Mouse (Mus musculus): Measurements from ENCODE around the gene Syp. TPM values are rescaled to one million over a fixed set of nuclear protein-coding genes. Genes with fewer than 3 reads are reported as not detected.

Syp gene
- polyA plus RNA-seq (2016; fragmentation: Nextera tagmentation; extraction: Ambion mirVana), result 0.63 and 0.94 TPM in 2 replicates

DNA sequence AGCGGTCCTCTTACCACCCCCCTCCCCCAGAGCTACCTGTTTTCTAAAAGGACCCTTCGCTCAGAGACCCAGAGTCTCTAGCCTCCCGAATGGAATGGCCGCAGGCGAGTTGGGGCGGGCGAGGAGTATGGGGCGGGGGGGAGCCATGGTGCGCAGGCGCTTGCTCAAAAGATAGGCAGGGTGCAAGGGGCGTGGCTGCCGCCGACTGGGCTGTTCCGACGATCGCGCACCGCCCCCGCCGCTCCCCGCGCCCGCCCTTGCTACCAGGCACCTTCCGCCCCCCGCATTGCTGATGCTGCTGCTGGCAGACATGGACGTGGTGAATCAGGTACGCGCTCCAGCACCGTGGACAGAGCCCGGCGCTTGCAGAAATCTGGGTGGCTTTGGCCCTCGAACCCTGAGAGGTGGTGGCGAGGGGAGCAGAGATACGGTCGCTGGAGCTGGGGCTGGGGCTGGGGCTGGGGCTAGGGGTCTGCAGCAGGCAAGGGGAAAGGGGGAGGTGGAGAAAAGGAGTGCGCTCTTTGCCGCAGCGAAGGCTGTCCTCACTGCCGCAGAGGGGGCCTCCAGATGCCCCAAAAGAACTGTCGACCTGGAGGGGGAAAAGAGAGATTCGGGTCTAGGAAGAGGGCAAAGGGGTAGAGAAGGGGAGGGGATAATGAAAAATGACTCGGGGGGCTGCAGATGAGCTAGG lies at the start of gene Syp:
Gene Syp, plus strand, starts transcription at position 71 of the 691 bp plus-strand sequence.
- peaks cover 26% of the 10 kb centered on the region for H3K27me3 ChIP-seq (replicated peaks)
- WGBS, result 13% methylated on average over 41 of the region's 42 CpGs
- H3K9me3 ChIP-seq (replicated peaks), result peaks cover 5% of the 10 kb centered on the region; the same call in 1 of the 2 replicates
- 0 out of 2 replicates have a peak, but pooled peaks cover 3% of the 10 kb centered on the region for H3K4me1 ChIP-seq (replicated peaks)
- ATAC-seq (ENCODE audit: insufficient number of reproducible peaks, low FRiP score), result peak; percentile 83
- no peaks in the 10 kb centered on the region for H3K36me3 ChIP-seq
- H3K27ac ChIP-seq (ENCODE audit: poor library complexity, severe bottlenecking), result no peak within 1 kb of the TSS
- H3K4me3 ChIP-seq, result peak within 1 kb of the TSS; percentile 30
- H3K4me2 ChIP-seq, result peak within 1 kb of the TSS; percentile 52
- 0 out of 2 replicates have a peak within 1 kb of the TSS, but pooled peaks have one; percentile 18 for H3K9ac ChIP-seq

DNA sequence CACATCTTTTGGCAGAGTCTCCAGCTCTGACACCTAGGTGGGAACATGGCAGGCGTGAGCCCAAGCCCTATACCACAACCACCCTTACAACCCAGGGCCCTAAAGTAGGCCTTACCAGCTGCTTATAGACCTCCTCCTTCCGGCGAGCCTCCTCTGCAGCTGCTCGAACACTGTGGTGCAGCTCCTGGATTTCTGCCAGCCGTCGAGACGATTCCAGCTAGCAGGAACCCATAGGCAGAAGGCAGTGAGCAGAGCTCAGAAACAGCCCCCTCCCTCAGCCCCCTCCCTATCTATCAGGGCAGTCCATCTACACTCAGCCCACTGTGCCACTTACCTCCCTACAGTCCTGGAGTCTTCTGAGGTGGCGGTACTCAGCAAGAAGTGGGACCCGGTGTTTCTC lies 42.9 kb upstream of the Syp start:
- Histone ChIP-seq H3K4me1 (replicated peaks) (no peaks in the 10 kb centered on the region), H3K9me3 (replicated peaks) (no peaks in the 10 kb centered on the region), H3K4me2 (no peak overlapping the region), H3K36me3 (peaks cover 55% of the 10 kb centered on the region), H3K9ac (no peak overlapping the region), H3K4me3 (no peak overlapping the region), H3K27ac (ENCODE audit: poor library complexity, severe bottlenecking) (no peak overlapping the region), H3K27me3 (replicated peaks) (no peaks in the 10 kb centered on the region)
- no peak for ATAC-seq (ENCODE audit: insufficient number of reproducible peaks, low FRiP score)
- WGBS, result 82% methylated on average over 9 of the region's 9 CpGs

DNA sequence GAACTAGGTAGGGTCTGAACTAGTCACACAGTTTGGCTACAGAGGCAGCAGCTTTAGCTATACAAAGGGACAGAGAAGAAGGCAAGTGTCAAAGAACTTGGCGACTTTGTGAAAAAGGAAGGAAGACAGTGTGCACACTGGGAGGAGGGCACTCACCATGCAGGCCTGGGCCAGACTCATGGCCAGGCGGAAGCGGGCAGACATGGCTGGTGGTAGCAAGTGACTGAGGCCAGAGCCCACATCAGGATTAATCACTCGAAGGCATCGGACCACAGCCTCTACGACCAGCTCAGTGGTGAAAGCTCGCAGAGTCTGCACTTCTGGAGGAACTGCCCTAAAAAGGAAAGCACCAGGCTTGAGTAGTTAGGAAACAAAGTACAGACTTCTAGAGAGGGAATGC lies 34.3 kb upstream of the Syp start:
- peaks cover 6% of the 10 kb centered on the region; the same call in 1 of the 2 replicates for H3K27me3 ChIP-seq (replicated peaks)
- H3K9ac ChIP-seq, result no peak overlapping the region
- H3K27ac ChIP-seq (ENCODE audit: poor library complexity, severe bottlenecking), result no peak overlapping the region
- H3K4me3 ChIP-seq, result no peak overlapping the region
- 0 out of 2 replicates have a peak, but pooled peaks cover 6% of the 10 kb centered on the region for H3K4me1 ChIP-seq (replicated peaks)
- peaks cover 4% of the 10 kb centered on the region; the same call in 1 of the 2 replicates for H3K36me3 ChIP-seq
- 86% methylated on average over 7 of the region's 7 CpGs for WGBS
- no peak overlapping the region for H3K4me2 ChIP-seq
- ATAC-seq (ENCODE audit: insufficient number of reproducible peaks, low FRiP score), result no peak
- no peaks in the 10 kb centered on the region for H3K9me3 ChIP-seq (replicated peaks)

DNA sequence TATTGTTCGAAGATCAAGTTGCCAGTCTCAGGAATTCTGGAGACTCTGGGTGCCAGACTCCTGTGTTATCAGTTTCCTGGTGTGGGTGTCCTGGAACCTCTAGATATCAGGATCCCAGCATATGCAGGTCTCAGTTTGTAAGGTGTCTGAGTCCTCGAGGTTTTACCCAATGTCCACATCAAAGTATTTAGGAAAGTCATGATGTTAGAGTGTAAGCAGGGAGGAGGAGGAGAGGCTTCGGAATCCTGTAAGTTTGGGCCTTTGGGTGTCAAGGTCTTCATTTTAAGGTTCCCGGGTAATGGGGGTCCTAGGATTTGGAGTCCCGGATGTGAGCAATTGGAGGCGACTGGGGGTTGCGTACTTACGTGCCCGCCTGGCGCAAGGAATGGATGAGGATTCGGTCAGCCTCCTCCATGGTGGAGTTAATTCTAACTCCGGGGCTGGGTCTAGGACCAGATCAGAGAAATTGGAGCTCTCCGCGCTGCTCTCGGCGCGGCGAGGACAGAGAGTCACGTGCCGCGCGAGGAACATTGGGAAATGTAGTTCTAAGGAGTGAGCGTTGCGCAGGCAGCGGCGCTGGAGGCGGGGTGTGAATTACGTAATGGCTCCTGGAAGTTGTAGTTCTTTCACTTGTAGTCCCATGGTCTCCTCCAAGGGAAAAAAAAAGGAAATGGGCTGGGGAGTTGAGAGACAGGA lies 33.2 kb upstream of the Syp start, which contains the start of gene Ccdc22:
Gene Ccdc22, minus strand, starts transcription at position 639 of the 696 bp plus-strand sequence.
- Histone ChIP-seq H3K9ac (peak within 1 kb of the TSS; percentile 65), H3K27ac (ENCODE audit: poor library complexity, severe bottlenecking) (no peak within 1 kb of the TSS), H3K4me1 (replicated peaks) (0 out of 2 replicates have a peak, but pooled peaks cover 7% of the 10 kb centered on the region), H3K27me3 (replicated peaks) (peaks cover 13% of the 10 kb centered on the region; the same call in 1 of the 2 replicates), H3K9me3 (replicated peaks) (no peaks in the 10 kb centered on the region), H3K4me3 (peak within 1 kb of the TSS; percentile 57), H3K4me2 (peak within 1 kb of the TSS; percentile 60), H3K36me3 (no peaks in the 10 kb centered on the region)
- peak; percentile 91 for ATAC-seq (ENCODE audit: insufficient number of reproducible peaks, low FRiP score)
- WGBS, result 18% methylated on average over 28 of the region's 28 CpGs

DNA sequence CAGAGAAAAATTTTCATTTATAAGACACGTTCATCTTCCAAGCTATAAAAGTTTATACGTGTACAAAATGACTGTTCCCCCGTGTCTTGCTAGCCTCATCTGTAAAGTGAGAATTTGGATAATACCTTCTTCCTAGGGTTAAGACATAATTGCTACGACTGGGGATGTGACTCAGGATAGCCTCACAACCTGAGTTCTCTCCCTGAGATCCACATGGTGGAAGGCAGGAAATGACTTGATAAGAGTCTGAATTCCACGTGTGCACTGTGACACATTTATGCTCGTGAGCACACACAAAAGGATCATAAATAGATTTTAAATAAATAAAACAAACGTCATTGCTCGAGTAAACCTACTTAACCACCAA lies 32.7 kb upstream of the Syp start:
- H3K4me1 ChIP-seq (replicated peaks), result 0 out of 2 replicates have a peak, but pooled peaks cover 8% of the 10 kb centered on the region
- H3K4me3 ChIP-seq, result no peak overlapping the region
- no peak overlapping the region for H3K4me2 ChIP-seq
- H3K27me3 ChIP-seq (replicated peaks), result peaks cover 15% of the 10 kb centered on the region; the same call in 1 of the 2 replicates
- no peaks in the 10 kb centered on the region for H3K36me3 ChIP-seq
- H3K9ac ChIP-seq, result no peak overlapping the region
- ATAC-seq (ENCODE audit: insufficient number of reproducible peaks, low FRiP score), result no peak
- no peaks in the 10 kb centered on the region for H3K9me3 ChIP-seq (replicated peaks)
- no peak overlapping the region for H3K27ac ChIP-seq (ENCODE audit: poor library complexity, severe bottlenecking)
- 40% methylated on average over 8 of the region's 8 CpGs for WGBS

DNA sequence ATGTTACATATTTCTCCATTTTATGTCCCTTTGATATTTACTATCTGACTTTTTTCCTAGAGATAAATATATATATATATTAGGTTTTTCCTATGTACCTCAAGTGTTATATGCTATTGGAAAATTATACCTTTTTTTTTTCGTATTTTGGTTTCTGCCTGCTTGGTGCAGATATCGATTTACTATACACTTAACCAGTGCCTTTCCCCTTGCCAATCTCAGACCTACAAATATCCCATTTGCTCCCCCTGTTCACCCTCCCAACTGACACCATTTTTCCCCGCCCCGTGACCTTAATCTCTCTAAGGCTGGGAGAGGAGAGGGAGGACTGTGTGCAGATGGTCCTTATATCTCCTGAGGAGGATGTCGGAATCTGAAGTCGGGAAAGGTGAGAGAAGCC lies 31.5 kb upstream of the Syp start, which contains the start of gene Cacna1f:
Gene Cacna1f, plus strand, starts transcription at position 301 of the 400 bp plus-strand sequence.
- Histone ChIP-seq H3K9me3 (replicated peaks) (no peaks in the 10 kb centered on the region), H3K27ac (ENCODE audit: poor library complexity, severe bottlenecking) (no peak within 1 kb of the TSS), H3K9ac (no peak within 1 kb of the TSS), H3K27me3 (replicated peaks) (peaks cover 21% of the 10 kb centered on the region), H3K4me3 (no peak within 1 kb of the TSS), H3K4me1 (replicated peaks) (0 out of 2 replicates have a peak, but pooled peaks cover 8% of the 10 kb centered on the region), H3K36me3 (no peaks in the 10 kb centered on the region), H3K4me2 (no peak within 1 kb of the TSS)
- WGBS, result 60% methylated on average over 6 of the region's 6 CpGs
- ATAC-seq (ENCODE audit: insufficient number of reproducible peaks, low FRiP score), result no peak

DNA sequence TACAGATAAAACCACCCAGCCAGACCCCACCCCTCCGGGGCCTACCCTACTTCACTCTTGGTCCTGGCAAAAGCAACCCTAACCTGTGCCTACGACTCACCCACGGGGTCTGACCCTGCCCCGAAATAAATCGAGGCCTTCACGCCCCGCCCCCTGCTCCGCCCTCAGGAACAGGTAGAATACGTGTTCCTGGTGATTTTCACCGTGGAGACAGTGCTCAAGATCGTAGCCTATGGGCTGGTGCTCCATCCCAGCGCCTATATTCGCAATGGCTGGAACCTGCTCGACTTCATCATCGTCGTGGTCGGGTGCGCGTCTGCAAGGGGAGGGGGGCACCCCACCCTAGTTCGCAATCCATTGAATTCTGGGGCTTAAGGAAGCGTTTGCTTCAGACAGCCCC lies 28.2 kb upstream of the Syp start:
- Histone ChIP-seq H3K4me1 (replicated peaks) (0 out of 2 replicates have a peak, but pooled peaks cover 2% of the 10 kb centered on the region), H3K27ac (ENCODE audit: poor library complexity, severe bottlenecking) (no peak overlapping the region), H3K4me2 (peak overlapping the region; percentile 77), H3K9ac (no peak overlapping the region), H3K4me3 (peak overlapping the region; percentile 39), H3K36me3 (no peaks in the 10 kb centered on the region), H3K27me3 (replicated peaks) (peaks cover 21% of the 10 kb centered on the region), H3K9me3 (replicated peaks) (0 out of 2 replicates have a peak, but pooled peaks cover 4% of the 10 kb centered on the region)
- 19% methylated on average over 21 of the region's 21 CpGs for WGBS
- ATAC-seq (ENCODE audit: insufficient number of reproducible peaks, low FRiP score), result no peak

DNA sequence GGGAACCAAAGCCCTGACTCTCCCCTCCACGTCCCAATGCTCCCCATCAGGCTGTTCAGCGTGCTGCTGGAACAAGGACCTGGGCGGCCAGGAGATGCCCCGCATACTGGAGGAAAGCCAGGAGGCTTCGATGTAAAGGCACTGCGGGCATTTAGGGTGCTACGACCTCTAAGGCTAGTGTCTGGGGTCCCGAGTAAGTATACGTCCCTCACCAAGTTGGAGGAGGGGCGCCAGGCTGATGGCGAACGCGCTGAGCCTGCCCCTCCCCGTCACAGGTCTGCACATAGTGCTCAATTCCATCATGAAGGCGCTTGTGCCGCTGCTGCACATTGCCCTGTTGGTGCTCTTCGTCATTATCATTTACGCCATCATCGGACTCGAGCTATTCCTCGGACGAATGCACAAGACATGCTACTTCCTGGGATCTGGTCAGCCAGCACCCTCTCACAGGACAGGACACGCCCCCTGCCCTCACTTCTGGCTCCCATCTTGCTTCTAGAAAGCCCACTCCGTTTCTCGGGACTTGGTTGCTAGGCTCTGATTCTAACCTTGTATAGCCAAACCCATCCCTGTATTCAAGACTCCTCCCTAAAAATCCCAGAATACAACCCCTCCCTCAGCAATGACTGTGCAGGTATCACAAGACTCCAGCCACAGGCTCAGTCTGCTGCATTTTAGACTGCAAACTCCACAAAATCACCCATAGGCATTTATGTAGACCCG lies 27.6 kb upstream of the Syp start:
- no peak for ATAC-seq (ENCODE audit: insufficient number of reproducible peaks, low FRiP score)
- 0 out of 2 replicates have a peak, but pooled peaks cover 2% of the 10 kb centered on the region for H3K4me1 ChIP-seq (replicated peaks)
- 0 out of 2 replicates have a peak, but pooled peaks cover 4% of the 10 kb centered on the region for H3K9me3 ChIP-seq (replicated peaks)
- no peaks in the 10 kb centered on the region for H3K36me3 ChIP-seq
- H3K4me3 ChIP-seq, result peak overlapping the region; percentile 39
- H3K27me3 ChIP-seq (replicated peaks), result peaks cover 21% of the 10 kb centered on the region
- H3K4me2 ChIP-seq, result peak overlapping the region; percentile 77
- H3K9ac ChIP-seq, result no peak overlapping the region
- no peak overlapping the region for H3K27ac ChIP-seq (ENCODE audit: poor library complexity, severe bottlenecking)
- WGBS, result 24% methylated on average over 26 of the region's 26 CpGs

DNA sequence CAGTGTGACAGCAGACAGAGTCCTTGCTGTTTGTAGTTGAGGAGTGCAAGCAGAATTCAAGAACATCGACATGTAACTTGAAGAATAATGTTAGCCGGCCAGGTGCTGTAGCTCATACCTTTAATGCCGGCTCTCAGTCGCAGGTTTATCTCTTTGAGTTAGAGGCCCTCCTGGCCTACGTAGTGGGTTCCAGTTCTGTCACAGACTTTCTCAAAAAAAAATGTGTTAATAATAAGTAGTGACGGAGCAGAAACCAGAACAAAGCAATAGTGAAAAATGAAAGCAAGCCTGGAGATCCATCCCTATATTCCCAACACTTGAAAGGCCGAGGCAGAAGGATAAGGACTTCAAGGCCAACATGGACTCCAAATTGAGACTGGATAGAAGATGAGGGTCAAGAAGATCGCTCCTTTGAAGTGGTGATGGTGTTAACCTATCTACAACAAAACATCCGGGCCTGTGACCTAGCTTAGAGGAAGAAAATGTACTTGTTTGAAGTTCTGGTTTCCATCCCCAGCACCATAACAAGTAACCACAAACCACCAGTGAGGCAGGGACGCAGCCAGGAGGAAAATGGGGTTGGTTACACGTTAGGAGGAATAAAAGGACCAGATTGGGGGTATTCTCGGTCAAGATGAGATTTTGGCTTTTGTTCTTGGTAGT lies 20.3 kb upstream of the Syp start:
- H3K9me3 ChIP-seq (replicated peaks), result no peaks in the 10 kb centered on the region; the same call in 1 of the 2 replicates
- no peaks in the 10 kb centered on the region for H3K4me1 ChIP-seq (replicated peaks)
- no peak overlapping the region for H3K27ac ChIP-seq (ENCODE audit: poor library complexity, severe bottlenecking)
- no peak overlapping the region for H3K9ac ChIP-seq
- no peak overlapping the region for H3K4me2 ChIP-seq
- H3K27me3 ChIP-seq (replicated peaks), result no peaks in the 10 kb centered on the region
- no peak overlapping the region for H3K4me3 ChIP-seq
- 74% methylated on average over 12 of the region's 12 CpGs for WGBS
- no peak for ATAC-seq (ENCODE audit: insufficient number of reproducible peaks, low FRiP score)
- no peaks in the 10 kb centered on the region for H3K36me3 ChIP-seq

DNA sequence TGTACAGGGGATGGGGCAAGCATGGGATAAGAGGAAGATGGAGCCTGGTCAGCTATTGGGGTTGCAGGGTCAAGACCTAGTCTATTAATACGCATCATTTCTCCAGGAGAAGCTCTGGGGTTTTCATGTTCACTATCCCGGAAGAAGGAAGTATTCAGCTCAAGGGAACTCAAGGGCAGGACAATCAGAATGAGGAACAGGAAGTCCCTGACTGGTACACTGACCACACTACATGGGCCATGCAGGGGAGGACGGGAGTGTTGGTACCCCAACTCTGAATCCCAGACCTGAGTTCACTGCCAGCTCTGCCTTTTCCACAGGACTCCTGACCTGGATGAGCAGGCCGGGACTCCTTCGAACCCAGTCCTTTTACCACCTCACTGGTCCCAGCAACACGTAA lies 5.7 kb upstream of the Syp start:
- Histone ChIP-seq H3K36me3 (no peaks in the 10 kb centered on the region), H3K9me3 (replicated peaks) (peaks cover 5% of the 10 kb centered on the region; the same call in 1 of the 2 replicates), H3K27ac (ENCODE audit: poor library complexity, severe bottlenecking) (no peak overlapping the region), H3K4me3 (no peak overlapping the region), H3K27me3 (replicated peaks) (no peaks in the 10 kb centered on the region), H3K4me2 (no peak overlapping the region), H3K9ac (no peak overlapping the region), H3K4me1 (replicated peaks) (no peaks in the 10 kb centered on the region)
- ATAC-seq (ENCODE audit: insufficient number of reproducible peaks, low FRiP score), result no peak
- 80% methylated on average over 6 of the region's 6 CpGs for WGBS
